23 mouse cellular contexts compared by ENCODE assay signal in genomic region chr10:108660295-108660694, GRCm38 (mm10). TPM values are rescaled to one million over a fixed set of nuclear protein-coding genes. Genes with fewer than 3 reads are reported as not detected.
"Had no signal": no experiment of that assay in that cellular context is flagged by ENCODE, and none has a peak within 500 bp of the region (broad histone marks: within the 10 kb centered on the region; RNA-seq: fewer than 3 reads in every experiment).

No protein-coding gene starts in this region.

- H3K4me1 ChIP-seq: neural tube, embryonic 13.5 days; neural tube, embryonic 15.5 days; stomach, embryonic 15.5 days had no signal

- H3K27ac ChIP-seq: neural tube, embryonic 13.5 days; neural tube, embryonic 15.5 days; stomach, embryonic 15.5 days; stomach, postnatal 0 days had no signal

- DNase-seq: retina, postnatal 1 day; right cerebral cortex, adult 18-20 months; right cerebral cortex, postnatal 14 days; right cerebral cortex, postnatal 25 days; right cerebral cortex, postnatal 4 days; spleen, adult 18-20 months; thymus, adult 18-20 months; thymus, adult 2 months; thymus, postnatal 14 days; thymus, postnatal 25 days; thymus, postnatal 36 days; thymus, postnatal 4 days had no signal

- H3K4me3 ChIP-seq: neural tube, embryonic 13.5 days; neural tube, embryonic 15.5 days; stomach, embryonic 15.5 days had no signal

RNA-seq across cellular contexts. Expression of gene Gm5136, which starts 39.7 kb away (rescaled TPM):
- total RNA-seq: neutrophil, adult 5-6 weeks had no signal
- polyA plus RNA-seq: small intestine, adult 2 months; spleen, adult 2 months; stomach, embryonic 14.5 days; stomach, embryonic 15.5 days; stomach, embryonic 16.5 days; stomach, postnatal 0 days; thymus, adult 2 months; thymus, postnatal 0 days; urinary bladder, adult 2 months had no signal
